Mouse (Mus musculus) brain, embryonic 14.5 days (tissue): ENCODE results near the gene Cpn2.

Experiments used
- CTCF ChIP-seq: fragments of 200-500 bp; IDR thresholded peaks from 2 replicates; pipeline ENCODE4 v1.5.1; 2012; ENCODE audit warnings: inconsistent platforms, mild to moderate bottlenecking, moderate library complexity, borderline replicate concordance; ENCODE audit not compliant: insufficient read depth, insufficient read length; ENCODE audit errors: extremely low read depth
- POLR2A ChIP-seq: fragments of 200-500 bp; IDR thresholded peaks from 2 replicates; pipeline ENCODE4 v1.6.1; 2012; ENCODE audit warnings: mild to moderate bottlenecking, inconsistent platforms, borderline replicate concordance; ENCODE audit not compliant: poor library complexity, insufficient read depth, insufficient read length, severe bottlenecking; ENCODE audit errors: extremely low read depth

DNA sequence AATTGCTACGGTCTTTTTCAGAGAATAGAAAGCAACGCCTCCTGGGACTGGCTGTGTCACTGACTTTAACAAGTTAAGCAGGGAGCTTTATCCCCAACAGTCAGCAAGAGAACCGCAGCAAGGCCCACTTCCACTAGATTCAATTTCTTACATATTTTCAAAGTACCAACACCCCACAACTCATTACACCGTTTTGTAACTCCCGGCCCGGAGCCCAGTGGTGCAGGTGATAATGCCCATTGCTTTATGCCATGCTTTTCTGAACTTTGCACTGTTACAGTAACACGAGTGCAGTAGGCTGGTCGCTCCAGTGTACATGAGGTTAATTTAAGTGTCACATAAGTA is 42.8 kb upstream of the Cpn2 start:
- TF ChIP-seq CTCF (no peak), POLR2A (no peak)
